Mouse (Mus musculus) bone marrow macrophage, adult 2 months (primary cell): ENCODE measurements around the gene Hibch. TPM values are rescaled to one million over a fixed set of nuclear protein-coding genes. Genes with fewer than 3 reads are reported as not detected.
"Not testable (repeated sequence)": the region's sequence is repeated elsewhere in the genome, so short reads cannot be mapped to it uniquely, and the experiment has no call there.

Experiments
- H3K27ac ChIP-seq: 2 replicates; pipeline ENCODE4 v1.5.1; 2012; ENCODE audit warnings: low read depth, low read length; ENCODE audit not compliant: insufficient read depth
- H3K4me1 ChIP-seq: 2 replicates; pipeline ENCODE4 v1.6.1; 2012; ENCODE audit warnings: low read length; ENCODE audit not compliant: control insufficient read depth, insufficient read depth
- H3K4me3 ChIP-seq: 2 replicates; pipeline ENCODE4 v1.5.1; 2012; ENCODE audit warnings: mild to moderate bottlenecking, low read length, moderate library complexity; ENCODE audit not compliant: insufficient read depth
- CTCF ChIP-seq: IDR thresholded peaks from 2 replicates; pipeline ENCODE4 v1.5.1; 2012; ENCODE audit warnings: low read depth, mild to moderate bottlenecking, low read length, moderate library complexity
- POLR2A ChIP-seq: IDR thresholded peaks from 2 replicates; pipeline ENCODE4 v1.6.1; 2012; ENCODE audit warnings: mild to moderate bottlenecking, low read depth, low read length, borderline replicate concordance
- polyA plus RNA-seq: library from polyadenylated mRNA; stranded (reverse); fragments of >200 nt; gene quantifications from 2 replicates; pipeline ENCODE4 v1.2.4, GENCODE M21; 2012; ENCODE audit not compliant: missing spikeins, insufficient read depth, insufficient read length

Hibch gene
- polyA plus RNA-seq, 1 experiment, result 14.3 TPM

DNA sequence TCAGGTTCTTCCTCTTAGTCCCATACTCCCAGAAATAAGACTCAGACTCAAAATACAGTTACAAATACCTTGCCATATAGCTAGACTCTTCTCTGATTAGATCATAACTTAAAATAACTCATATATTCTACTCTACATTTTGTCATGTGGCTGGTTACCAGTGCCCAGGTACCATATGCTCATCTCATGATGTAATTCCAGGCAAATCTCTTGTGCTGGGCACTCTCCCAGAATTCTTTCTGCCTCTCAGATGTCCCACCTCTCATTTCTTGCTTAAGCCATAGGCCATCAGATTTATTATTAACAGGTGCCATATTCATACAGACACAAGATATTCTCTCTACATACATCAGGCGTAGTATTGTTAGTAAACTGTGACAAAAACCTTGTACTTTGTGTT, 23.1 kb downstream of the Hibch start:
- peaks cover 10% of the 10 kb centered on the region for H3K4me1 ChIP-seq
- H3K4me3 ChIP-seq, result no peak overlapping the region
- H3K27ac ChIP-seq, result no peak overlapping the region
- TF ChIP-seq CTCF (no peak), POLR2A (no peak)

DNA sequence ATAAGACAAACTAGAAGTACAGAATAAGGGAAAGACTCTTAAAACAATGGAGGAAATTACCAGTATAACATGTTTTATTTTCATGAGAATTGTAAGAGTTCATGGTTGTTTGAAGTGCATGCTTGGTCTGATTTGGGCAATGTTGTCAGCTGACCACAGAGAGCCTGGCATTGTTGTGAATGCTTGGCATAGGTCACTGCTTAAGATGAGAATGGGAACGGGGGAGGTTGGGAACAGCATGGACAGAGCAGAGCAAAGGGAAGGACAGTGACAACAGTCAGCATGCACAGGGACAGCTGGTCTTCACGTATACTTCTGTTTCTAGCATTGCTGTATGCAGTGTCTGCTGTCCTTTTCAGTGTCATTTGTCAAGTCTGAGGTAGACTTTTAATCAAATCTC, 39.5 kb downstream of the Hibch start:
- TF ChIP-seq CTCF (no peak), POLR2A (no peak)
- H3K4me1 ChIP-seq, result no peaks in the 10 kb centered on the region
- H3K4me3 ChIP-seq, result no peak overlapping the region
- H3K27ac ChIP-seq, result no peak overlapping the region

DNA sequence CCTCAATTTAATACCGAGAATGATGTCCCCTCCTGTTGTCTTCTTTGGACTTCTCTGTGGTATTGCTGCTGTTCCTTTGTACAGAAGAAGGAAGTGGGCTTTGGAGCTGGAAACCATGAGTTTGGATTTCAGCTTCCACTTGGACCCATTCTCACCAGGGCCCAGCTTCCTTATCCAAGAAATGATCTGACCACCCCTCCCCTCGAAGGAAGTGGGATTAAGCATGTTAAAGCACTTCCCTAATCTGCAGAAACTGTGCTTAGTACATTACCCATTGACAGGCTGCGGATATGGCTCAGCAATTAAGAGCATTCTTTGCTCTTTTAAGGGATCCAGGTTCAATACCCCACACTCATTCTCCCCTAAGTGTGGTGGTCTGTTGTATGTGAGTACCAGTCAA, 65.1 kb downstream of the Hibch start:
- Histone ChIP-seq H3K4me1 (peaks cover 2% of the 10 kb centered on the region; the same call in 1 of the 2 replicates), H3K27ac (peak overlapping the region; percentile 11; the same call in 1 of the 2 replicates), H3K4me3 (no peak overlapping the region)
- TF ChIP-seq POLR2A (no peak), CTCF (no peak)

- TF ChIP-seq POLR2A (no peak), CTCF (no peak)
- Histone ChIP-seq H3K4me1 (no peaks in the 10 kb centered on the region), H3K27ac (no peak overlapping the region)
Observed at GRCm38 (mm10) chr1:52916655-52917054, 71.9 kb downstream of the Hibch start.

GRCm38 (mm10) chr1:52918897-52919296, 74.2 kb downstream of the Hibch start:
- H3K4me3 ChIP-seq, H3K27ac ChIP-seq, H3K4me1 ChIP-seq: not testable (repeated sequence)

More at GRCm38 (mm10) chr1:52916655-52917054, 71.9 kb downstream of the Hibch start:
- no peak overlapping the region for H3K4me3 ChIP-seq

DNA sequence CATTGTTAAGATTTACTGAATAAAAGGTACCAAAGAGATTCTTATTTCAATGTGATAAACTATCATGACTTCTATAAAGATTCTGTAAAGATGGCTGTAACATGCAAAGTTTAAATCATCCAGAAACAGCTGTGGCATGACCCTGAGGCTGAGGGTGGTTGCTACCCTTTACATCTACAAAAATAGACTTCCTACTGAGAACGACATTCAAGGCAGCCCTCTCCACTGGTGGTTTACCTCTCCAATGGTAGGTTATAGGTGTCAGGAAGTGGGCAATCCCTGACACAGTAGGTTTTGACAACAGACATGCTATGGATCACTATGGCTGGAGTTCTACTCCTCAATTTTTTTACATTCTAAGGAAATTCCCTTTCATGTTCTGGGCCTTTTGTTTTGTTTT, 79.8 kb downstream of the Hibch start:
- not testable (repeated sequence) for H3K4me3 ChIP-seq, H3K27ac ChIP-seq, H3K4me1 ChIP-seq

- no peak for TF ChIP-seq CTCF
- TF ChIP-seq POLR2A, result no peak
- no peak overlapping the region for H3K27ac ChIP-seq
Observed at GRCm38 (mm10) chr1:52934494-52934893, 89.8 kb downstream of the Hibch start.

GRCm38 (mm10) chr1:52939021-52939420, 94.3 kb downstream of the Hibch start:
- Histone ChIP-seq H3K27ac (no peak overlapping the region), H3K4me1 (no peaks in the 10 kb centered on the region), H3K4me3 (no peak overlapping the region)
- no peak for TF ChIP-seq POLR2A
- no peak for TF ChIP-seq CTCF

More at GRCm38 (mm10) chr1:52934494-52934893, 89.8 kb downstream of the Hibch start:
- Histone ChIP-seq H3K4me1 (no peaks in the 10 kb centered on the region), H3K4me3 (no peak overlapping the region)

DNA sequence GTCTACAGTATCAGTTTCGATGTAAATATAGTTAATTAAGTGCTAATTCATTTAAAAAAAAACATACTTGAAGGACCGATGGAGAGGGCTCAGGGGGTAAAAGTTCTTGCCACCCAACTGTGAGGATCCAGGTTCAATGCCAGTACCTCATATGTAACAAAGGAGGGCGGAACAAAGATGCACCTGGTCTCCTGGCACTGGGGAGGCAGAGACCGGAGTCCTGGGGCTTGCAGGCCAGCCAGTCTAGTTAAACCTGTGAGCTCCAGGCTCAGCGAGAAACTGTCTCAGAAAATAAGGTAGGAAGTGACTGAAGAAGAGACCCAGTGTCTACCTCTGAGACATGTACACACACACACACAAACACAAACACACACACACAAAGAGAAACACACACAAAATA, 103.2 kb downstream of the Hibch start:
- peaks cover 8% of the 10 kb centered on the region for H3K4me1 ChIP-seq
- no peak overlapping the region for H3K4me3 ChIP-seq
- TF ChIP-seq CTCF (no peak), POLR2A (no peak)
- no peak overlapping the region for H3K27ac ChIP-seq

- no peak overlapping the region for H3K4me3 ChIP-seq
Observed at GRCm38 (mm10) chr1:52951146-52951868, 106.6 kb downstream of the Hibch start.

GRCm38 (mm10) chr1:52952143-52952542, 107.4 kb downstream of the Hibch start:
- H3K4me1 ChIP-seq, result peaks cover 10% of the 10 kb centered on the region
- H3K27ac ChIP-seq, result no peak overlapping the region
- peak overlapping the region; percentile 40 for H3K4me3 ChIP-seq
- TF ChIP-seq CTCF, result no peak
- TF ChIP-seq POLR2A, result no peak

More at GRCm38 (mm10) chr1:52951146-52951868, 106.6 kb downstream of the Hibch start:
- Histone ChIP-seq H3K4me1 (peaks cover 10% of the 10 kb centered on the region), H3K27ac (no peak overlapping the region)
- TF ChIP-seq CTCF, result no peak
- no peak for TF ChIP-seq POLR2A
